Mouse (Mus musculus) liver, embryonic 12.5 days (tissue): ENCODE measurements around the gene Tshz3. TPM values are rescaled to one million over a fixed set of nuclear protein-coding genes. Genes with fewer than 3 reads are reported as not detected.

Experiments used
- ATAC-seq: fragments of 200-750 bp; cut with Nextera tagmentation; 2 replicates; pipeline ENCODE4 v1.8.0; 2017; ENCODE audit warnings: moderate number of reproducible peaks, mild to moderate bottlenecking, moderate library complexity
- H3K27ac ChIP-seq: fragments of 300-500 bp; sonication (generic); 2 replicates; pipeline ENCODE4 v1.5.1; 2016; ENCODE audit warnings: mild to moderate bottlenecking
- H3K27me3 ChIP-seq: fragments of 300-500 bp; sonication (generic); replicated peaks from 2 replicates; pipeline ENCODE4 v1.6.1; 2016; ENCODE audit warnings: mild to moderate bottlenecking, moderate library complexity
- H3K36me3 ChIP-seq: fragments of 300-500 bp; sonication (generic); 2 replicates; pipeline ENCODE4 v1.6.1; 2016; ENCODE audit warnings: mild to moderate bottlenecking, moderate library complexity
- H3K4me1 ChIP-seq: fragments of 300-500 bp; sonication (generic); 2 replicates; pipeline ENCODE4 v1.6.1; 2016
- H3K4me2 ChIP-seq: fragments of 300-500 bp; sonication (generic); 2 replicates; pipeline ENCODE4 v1.6.1; 2016; ENCODE audit warnings: mild to moderate bottlenecking, moderate library complexity
- H3K4me3 ChIP-seq: fragments of 300-500 bp; sonication (generic); 2 replicates; pipeline ENCODE4 v1.5.1; 2016; ENCODE audit warnings: mild to moderate bottlenecking, moderate library complexity
- H3K9ac ChIP-seq: fragments of 300-500 bp; sonication (generic); 2 replicates; pipeline ENCODE4 v1.6.1; 2016; ENCODE audit warnings: mild to moderate bottlenecking, moderate library complexity
- H3K9me3 ChIP-seq: fragments of 300-500 bp; sonication (generic); replicated peaks from 2 replicates; pipeline ENCODE4 v1.6.1; 2016; ENCODE audit warnings: mild to moderate bottlenecking, moderate library complexity
- WGBS: fragments of 180-500 bp; shearing (Covaris S2); methylation state at CpG from one replicate; pipeline ENCODE4 v1.1.7; 2016; ENCODE audit not compliant: insufficient replicate concordance; 5-methylcytosine and 5-hydroxymethylcytosine counted together
- polyA plus RNA-seq: library from polyadenylated mRNA; unstranded; fragments of >200 nt; fragmentation: Nextera tagmentation; extraction: Ambion mirVana; gene quantifications from 2 replicates; pipeline ENCODE4 v1.2.1, GENCODE M21; 2016

The Tshz3 gene
- polyA plus RNA-seq, 1 experiment from 2014 or later: 1.5 TPM

GRCm38 (mm10) chr7:36687508-36687907 lies 10.4 kb upstream of the Tshz3 start:
- no peak overlapping the region for H3K4me3 ChIP-seq
- peaks cover 33% of the 10 kb centered on the region for H3K27me3 ChIP-seq
- H3K27ac ChIP-seq: no peak overlapping the region
- H3K4me1 ChIP-seq: no peaks in the 10 kb centered on the region
- WGBS: 50% methylated on average over 1 of the region's 1 CpGs
- H3K9me3 ChIP-seq: no peaks in the 10 kb centered on the region
- H3K9ac ChIP-seq: no peak overlapping the region
- no peaks in the 10 kb centered on the region for H3K36me3 ChIP-seq
- no peak for ATAC-seq
- no peak overlapping the region for H3K4me2 ChIP-seq

DNA sequence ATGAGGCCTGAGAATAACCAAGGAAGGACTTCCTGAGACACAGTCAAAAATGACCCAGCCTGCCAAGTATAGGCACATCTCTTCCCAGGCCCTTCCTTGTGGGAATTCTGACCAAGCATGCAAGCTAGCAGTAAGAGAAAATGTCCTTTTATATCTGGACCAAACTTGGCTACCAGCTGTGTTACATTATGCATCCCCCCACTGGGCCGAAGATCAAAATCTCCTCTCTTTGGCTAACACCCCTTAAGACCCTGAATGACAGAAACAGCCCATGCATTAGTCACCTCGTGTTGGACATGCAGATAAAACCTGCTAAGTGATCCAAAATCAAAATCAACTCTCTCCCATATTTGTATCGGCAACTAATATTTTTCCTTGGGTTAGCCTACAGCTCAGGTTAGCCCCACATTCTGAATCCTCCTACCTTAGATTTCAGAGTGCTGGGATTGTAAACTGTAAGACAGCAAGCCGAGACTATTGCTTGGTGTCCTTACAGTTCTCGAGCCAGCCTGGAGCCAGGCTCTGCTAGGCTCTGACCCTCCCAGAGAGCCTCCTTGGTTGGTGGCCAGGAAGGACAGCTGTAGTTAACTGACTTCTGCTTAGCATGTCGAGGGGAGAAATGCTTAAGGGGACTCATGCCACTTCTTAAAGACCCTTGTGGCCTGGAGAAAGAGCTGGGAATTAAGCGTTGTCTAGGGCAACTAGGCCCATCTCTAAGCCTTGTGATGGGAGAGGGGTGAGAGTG lies 8.7 kb upstream of the Tshz3 start:
- H3K4me1 ChIP-seq: no peaks in the 10 kb centered on the region
- peaks cover 50% of the 10 kb centered on the region for H3K27me3 ChIP-seq
- no peaks in the 10 kb centered on the region for H3K36me3 ChIP-seq
- H3K9me3 ChIP-seq: no peaks in the 10 kb centered on the region
- H3K27ac ChIP-seq: no peak overlapping the region
- no peak for ATAC-seq
- WGBS: 46% methylated on average over 7 of the region's 7 CpGs
- H3K4me3 ChIP-seq: no peak overlapping the region
- H3K9ac ChIP-seq: no peak overlapping the region
- no peak overlapping the region for H3K4me2 ChIP-seq

GRCm38 (mm10) chr7:36690551-36690950 lies 7.4 kb upstream of the Tshz3 start:
- H3K36me3 ChIP-seq: no peaks in the 10 kb centered on the region
- H3K4me3 ChIP-seq: no peak overlapping the region
- H3K9ac ChIP-seq: no peak overlapping the region
- H3K27me3 ChIP-seq: peaks cover 63% of the 10 kb centered on the region
- H3K4me1 ChIP-seq: 0 out of 2 replicates have a peak, but pooled peaks cover 4% of the 10 kb centered on the region
- H3K27ac ChIP-seq: no peak overlapping the region
- H3K9me3 ChIP-seq: no peaks in the 10 kb centered on the region
- no peak overlapping the region for H3K4me2 ChIP-seq
- WGBS: 1% methylated on average over 18 of the region's 19 CpGs
- ATAC-seq: no peak

DNA sequence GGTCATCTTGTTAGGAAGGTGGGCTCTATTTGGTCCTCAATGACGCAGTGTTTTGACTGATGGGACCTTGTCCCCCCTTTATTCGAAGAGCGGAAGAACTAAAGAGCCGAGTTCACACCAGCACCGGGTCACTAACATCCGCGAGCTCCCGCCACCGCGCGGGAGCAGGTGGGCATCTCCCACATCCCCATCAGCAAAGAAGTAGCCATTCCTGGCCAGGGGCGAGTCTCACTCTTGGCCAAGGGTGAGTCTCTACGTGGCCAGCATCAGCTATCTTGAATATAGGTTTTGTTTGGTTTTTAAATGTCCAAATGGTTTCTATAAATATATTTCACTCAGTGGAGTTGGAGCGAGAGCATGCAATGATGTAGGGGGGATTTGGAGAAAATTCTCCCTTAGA lies 6.3 kb upstream of the Tshz3 start:
- WGBS: 4% methylated on average over 14 of the region's 14 CpGs
- H3K4me3 ChIP-seq: no peak overlapping the region
- no peaks in the 10 kb centered on the region for H3K36me3 ChIP-seq
- H3K9me3 ChIP-seq: no peaks in the 10 kb centered on the region
- ATAC-seq: no peak
- 0 out of 2 replicates have a peak, but pooled peaks cover 9% of the 10 kb centered on the region for H3K4me1 ChIP-seq
- H3K4me2 ChIP-seq: no peak overlapping the region
- no peak overlapping the region for H3K27ac ChIP-seq
- H3K9ac ChIP-seq: no peak overlapping the region
- H3K27me3 ChIP-seq: peaks cover 74% of the 10 kb centered on the region

DNA sequence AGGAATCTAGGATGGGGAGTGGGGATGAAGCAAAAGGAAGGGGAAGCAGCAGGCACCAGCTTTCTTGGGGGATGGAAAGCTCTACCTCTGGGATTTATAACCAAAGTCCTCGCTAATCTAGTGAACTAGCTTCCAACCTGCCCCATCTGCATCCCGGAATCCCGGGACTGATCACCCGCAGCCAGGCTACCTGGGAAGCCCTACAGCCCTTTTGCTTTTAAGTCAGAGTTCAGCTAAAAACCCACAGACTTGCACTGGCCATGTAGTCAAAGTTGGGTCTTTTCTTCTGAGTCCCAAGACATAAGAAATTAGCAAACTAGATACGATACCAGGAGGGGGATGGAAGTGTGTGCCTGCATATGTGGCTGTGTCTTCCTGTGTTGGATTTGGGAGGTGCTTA lies 5.5 kb upstream of the Tshz3 start:
- no peak for ATAC-seq
- WGBS: 9% methylated on average over 5 of the region's 5 CpGs
- no peak overlapping the region for H3K9ac ChIP-seq
- peaks cover 9% of the 10 kb centered on the region; the same call in 1 of the 2 replicates for H3K4me1 ChIP-seq
- H3K4me3 ChIP-seq: no peak overlapping the region
- no peaks in the 10 kb centered on the region for H3K36me3 ChIP-seq
- H3K27me3 ChIP-seq: peaks cover 82% of the 10 kb centered on the region
- H3K27ac ChIP-seq: no peak overlapping the region
- H3K9me3 ChIP-seq: no peaks in the 10 kb centered on the region
- no peak overlapping the region for H3K4me2 ChIP-seq

DNA sequence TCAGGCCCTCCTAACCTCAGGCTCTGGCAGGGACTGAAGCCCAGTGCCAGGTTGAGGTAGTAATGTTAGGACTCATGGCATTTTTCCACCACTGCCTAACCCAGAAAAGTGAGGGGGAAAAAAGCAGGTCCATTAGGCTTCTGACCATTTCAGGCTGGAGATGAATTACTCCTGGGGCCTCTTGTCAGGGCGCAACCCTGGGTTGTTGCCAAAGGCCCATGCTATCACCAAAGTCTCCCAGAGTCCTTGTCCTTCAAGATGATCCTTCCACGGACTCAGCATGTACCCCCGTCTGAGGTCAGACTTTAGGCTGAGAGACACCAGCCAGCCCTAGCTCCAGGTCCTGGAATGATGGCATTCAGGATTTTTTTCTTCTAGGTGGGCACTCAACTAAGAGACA lies 4.8 kb upstream of the Tshz3 start:
- no peaks in the 10 kb centered on the region for H3K36me3 ChIP-seq
- peaks cover 9% of the 10 kb centered on the region; the same call in 1 of the 2 replicates for H3K4me1 ChIP-seq
- peaks cover 89% of the 10 kb centered on the region for H3K27me3 ChIP-seq
- no peak for ATAC-seq
- H3K9ac ChIP-seq: no peak overlapping the region
- no peak overlapping the region for H3K27ac ChIP-seq
- no peak overlapping the region for H3K4me3 ChIP-seq
- H3K4me2 ChIP-seq: no peak overlapping the region
- WGBS: 25% methylated on average over 3 of the region's 3 CpGs
- H3K9me3 ChIP-seq: no peaks in the 10 kb centered on the region

- H3K4me1 ChIP-seq: peaks cover 12% of the 10 kb centered on the region; the same call in 1 of the 2 replicates
- H3K4me3 ChIP-seq: no peak overlapping the region
- H3K27me3 ChIP-seq: peaks cover 100% of the 10 kb centered on the region
- no peak overlapping the region for H3K27ac ChIP-seq
- H3K36me3 ChIP-seq: no peaks in the 10 kb centered on the region
- 12% methylated on average over 7 of the region's 7 CpGs for WGBS
- no peak overlapping the region for H3K4me2 ChIP-seq
- no peak overlapping the region for H3K9ac ChIP-seq
- no peak for ATAC-seq
- H3K9me3 ChIP-seq: no peaks in the 10 kb centered on the region
These were observed 3.2 kb upstream of the Tshz3 start for GRCm38 (mm10) chr7:36694642-36695191.

DNA sequence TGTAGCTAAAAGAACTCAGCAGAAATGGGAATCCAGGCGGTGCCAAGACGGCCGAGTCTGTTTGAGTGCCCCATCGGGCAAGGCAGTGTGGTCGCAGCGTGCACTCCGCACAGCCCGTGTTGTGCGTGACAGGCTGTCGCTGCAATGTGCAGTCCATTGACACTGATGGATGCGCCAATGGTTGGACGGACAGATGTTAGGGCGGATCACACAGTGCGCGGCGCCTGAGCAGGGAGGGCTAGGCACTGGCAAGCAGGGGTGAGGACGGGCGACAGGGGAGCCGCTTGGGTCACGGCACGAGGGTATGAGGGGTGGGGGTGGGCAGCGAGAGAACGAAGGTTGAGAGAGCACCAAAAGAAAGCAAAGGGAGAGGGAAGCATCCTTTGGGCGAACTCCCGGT lies 2.6 kb upstream of the Tshz3 start:
- H3K36me3 ChIP-seq: no peaks in the 10 kb centered on the region
- peaks cover 12% of the 10 kb centered on the region; the same call in 1 of the 2 replicates for H3K4me1 ChIP-seq
- H3K4me2 ChIP-seq: peak overlapping the region; percentile 74
- WGBS: 2% methylated on average over 25 of the region's 25 CpGs
- H3K27me3 ChIP-seq: peaks cover 100% of the 10 kb centered on the region
- no peak overlapping the region for H3K27ac ChIP-seq
- no peaks in the 10 kb centered on the region for H3K9me3 ChIP-seq
- H3K4me3 ChIP-seq: peak overlapping the region; percentile 61
- ATAC-seq: no peak
- H3K9ac ChIP-seq: no peak overlapping the region

- WGBS: under 1% methylated on average over 30 of the region's 42 CpGs
- Histone ChIP-seq H3K36me3 (no peaks in the 10 kb centered on the region), H3K4me1 (peaks cover 12% of the 10 kb centered on the region; the same call in 1 of the 2 replicates), H3K9me3 (no peaks in the 10 kb centered on the region), H3K27me3 (peaks cover 100% of the 10 kb centered on the region), H3K9ac (peak overlapping the region; percentile 12; the same call in 1 of the 2 replicates), H3K4me3 (peak overlapping the region; percentile 61), H3K27ac (no peak overlapping the region), H3K4me2 (peak overlapping the region; percentile 74)
- no peak for ATAC-seq
These were observed 2.1 kb upstream of the Tshz3 start for GRCm38 (mm10) chr7:36695791-36696241.

- Histone ChIP-seq H3K4me2 (peak overlapping the region; percentile 74), H3K9ac (peak overlapping the region; percentile 46; the same call in 1 of the 2 replicates), H3K9me3 (no peaks in the 10 kb centered on the region), H3K36me3 (no peaks in the 10 kb centered on the region), H3K4me1 (peaks cover 12% of the 10 kb centered on the region; the same call in 1 of the 2 replicates), H3K4me3 (peak overlapping the region; percentile 61), H3K27ac (0 out of 2 replicates have a peak overlapping the region, but pooled peaks have one; percentile 6), H3K27me3 (peaks cover 99% of the 10 kb centered on the region)
- ATAC-seq: peak; percentile 36; the same call in 1 of the 2 replicates
- under 1% methylated on average over 62 of the region's 62 CpGs for WGBS
These were observed 1.4 kb upstream of the Tshz3 start for GRCm38 (mm10) chr7:36696406-36697117.

GRCm38 (mm10) chr7:36697118-36697855 lies 631 bp upstream of the Tshz3 start:
- Histone ChIP-seq H3K4me1 (peaks cover 12% of the 10 kb centered on the region; the same call in 1 of the 2 replicates), H3K9ac (no peak overlapping the region), H3K9me3 (no peaks in the 10 kb centered on the region), H3K27ac (peak overlapping the region; percentile 36; the same call in 1 of the 2 replicates), H3K4me2 (peak overlapping the region; percentile 74), H3K36me3 (no peaks in the 10 kb centered on the region), H3K4me3 (peak overlapping the region; percentile 61), H3K27me3 (peaks cover 95% of the 10 kb centered on the region)
- under 1% methylated on average over 23 of the region's 62 CpGs for WGBS
- peak; percentile 62 for ATAC-seq
